Mouse (Mus musculus) T-helper 1 cell (primary cell): ENCODE measurements around the gene Hist1h3d.
"Not testable (repeated sequence)": the region's sequence is repeated elsewhere in the genome, so short reads cannot be mapped to it uniquely, and the experiment has no call there.

Experiments used
- in situ Hi-C: fragments of 300-600 bp; cut with MboI, MseI; formaldehyde crosslinking; loops from one replicate; pipeline ENCODE4 v1.15.1; 2025; ENCODE audit warnings: high pct_unique_total_duplicates

The Hist1h3d gene

GRCm38 (mm10) chr13:23562699-23563462 lies 12.7 kb upstream of the Hist1h3d start:
- in situ Hi-C loops = no loop called here

- in situ Hi-C loops = no loop called here
These were observed 11.1 kb upstream of the Hist1h3d start for GRCm38 (mm10) chr13:23564482-23564881.

GRCm38 (mm10) chr13:23570261-23571021 lies 5.1 kb upstream of the Hist1h3d start:
- in situ Hi-C loops = loop anchor here (5.0 kb wide), 2 partner anchors 112 to 1848 kb away; partner anchors contain the start of genes Hist1h2ac, Hist1h2bc and Hist1h2bm

- in situ Hi-C loops = loop anchor here (5.0 kb wide), 2 partner anchors 111 to 1849 kb away; partner anchors contain the start of genes Hist1h2ac, Hist1h2bc and Hist1h2bm
These were observed 4.5 kb upstream of the Hist1h3d start, which contains the start of the genes Hist1h2ae and Hist1h2bg for GRCm38 (mm10) chr13:23571022-23571503. TSS of gene Hist1h2ae (minus strand) at chr13:23571220. TSS of gene Hist1h2bg (plus strand) at chr13:23571396.

- in situ Hi-C loops = loop anchor here (5.0 kb wide), 2 partner anchors 111 to 1849 kb away; partner anchors contain the start of genes Hist1h2ac, Hist1h2bc and Hist1h2bm
These were observed 3.9 kb upstream of the Hist1h3d start for GRCm38 (mm10) chr13:23571504-23572217.

- in situ Hi-C loops = loop anchor here (5.0 kb wide), 2 partner anchors 110 to 1850 kb away; partner anchors contain the start of genes Hist1h2ac, Hist1h2bc and Hist1h2bm
These were observed 3.1 kb upstream of the Hist1h3d start for GRCm38 (mm10) chr13:23572218-23573033.

- in situ Hi-C loops = loop anchor here (5.0 kb wide), 2 partner anchors 109 to 1851 kb away; partner anchors contain the start of genes Hist1h2ac, Hist1h2bc and Hist1h2bm
These were observed 2.3 kb upstream of the Hist1h3d start for GRCm38 (mm10) chr13:23573034-23573897.

- in situ Hi-C loops = loop anchor here (5.0 kb wide), 2 partner anchors 108 to 1852 kb away; partner anchors contain the start of genes Hist1h2ac, Hist1h2bc and Hist1h2bm
These were observed 1.6 kb upstream of the Hist1h3d start, which contains the start of the genes Hist1h2bf and Hist1h2ad for GRCm38 (mm10) chr13:23573898-23574524. TSS of gene Hist1h2bf (minus strand) at chr13:23574196. TSS of gene Hist1h2ad (plus strand) at chr13:23574381.

- in situ Hi-C loops = loop anchor here (5.0 kb wide), 2 partner anchors 108 to 1852 kb away; partner anchors contain the start of genes Hist1h2ac, Hist1h2bc and Hist1h2bm
These were observed 905 bp upstream of the Hist1h3d start for GRCm38 (mm10) chr13:23574546-23575170.

GRCm38 (mm10) chr13:23575864-23576313 lies 326 bp downstream of the Hist1h3d start:
- in situ Hi-C loops = not testable (repeated sequence)

GRCm38 (mm10) chr13:23576351-23576881 lies 853 bp downstream of the Hist1h3d start:
- in situ Hi-C loops = no loop called here

- in situ Hi-C loops = no loop called here
These were observed 1.5 kb downstream of the Hist1h3d start for GRCm38 (mm10) chr13:23576906-23577639.

GRCm38 (mm10) chr13:23577835-23578234 lies 2.3 kb downstream of the Hist1h3d start:
- in situ Hi-C loops = no loop called here

GRCm38 (mm10) chr13:23581408-23582218 lies 6.0 kb downstream of the Hist1h3d start, which contains the start of gene Hist1h4d:
TSS of gene Hist1h4d (plus strand) at chr13:23581598.
- in situ Hi-C loops = no loop called here

GRCm38 (mm10) chr13:23582219-23583056 lies 6.9 kb downstream of the Hist1h3d start:
- in situ Hi-C loops = no loop called here
